8 mouse cellular contexts compared by ENCODE assay signal in genomic region chr5:108367871-108368332, GRCm38 (mm10). TPM values are rescaled to one million over a fixed set of nuclear protein-coding genes. Genes with fewer than 3 reads are reported as not detected.
DNase-seq lines count a peak whose midpoint lies in the region; ATAC-seq lines count a peak whose summit lies in the region.

Gene Gm42517, minus strand, starts transcription at chr5:108367922.

- H3K36me3 ChIP-seq in heart, embryonic 15.5 days, result no peaks in the 10 kb centered on the region
- H3K36me3 ChIP-seq in limb, embryonic 11.5 days (ENCODE audit: control insufficient read depth, insufficient read depth, low read length), result no peaks in the 10 kb centered on the region
- H3K36me3 ChIP-seq in neural tube, embryonic 15.5 days, result no peaks in the 10 kb centered on the region

- peak within 1 kb of the TSS; percentile 60 for H3K4me3 ChIP-seq in heart, embryonic 15.5 days
- H3K4me3 ChIP-seq in limb, embryonic 11.5 days (ENCODE audit: low read depth, low read length), result peak within 1 kb of the TSS; percentile 41
- peak within 1 kb of the TSS; percentile 77 for H3K4me3 ChIP-seq in neural tube, embryonic 15.5 days (replicated peaks)

- H3K27ac ChIP-seq in heart, embryonic 15.5 days, result no peak within 1 kb of the TSS
- no peak within 1 kb of the TSS for H3K27ac ChIP-seq in limb, embryonic 11.5 days (replicated peaks; ENCODE audit: low read depth, low read length)
- H3K27ac ChIP-seq in neural tube, embryonic 15.5 days (replicated peaks), result no peak within 1 kb of the TSS; the same call in 1 of the 2 replicates

- H3K27me3 ChIP-seq in heart, embryonic 15.5 days, result peaks cover 95% of the 10 kb centered on the region
- peaks cover 80% of the 10 kb centered on the region for H3K27me3 ChIP-seq in limb, embryonic 11.5 days (ENCODE audit: control insufficient read depth, insufficient read depth, low read length)
- H3K27me3 ChIP-seq in neural tube, embryonic 15.5 days (replicated peaks), result peaks cover 85% of the 10 kb centered on the region

- peak within 1 kb of the TSS; percentile 53 for H3K9ac ChIP-seq in heart, embryonic 15.5 days
- peak within 1 kb of the TSS; percentile 43 for H3K9ac ChIP-seq in limb, embryonic 11.5 days (ENCODE audit: low read length)
- H3K9ac ChIP-seq in neural tube, embryonic 15.5 days (replicated peaks), result peak within 1 kb of the TSS; percentile 71

- peak; percentile 8 for DNase-seq in gastrocnemius, postnatal 14 days
- DNase-seq in gastrocnemius, adult 18-20 months (ENCODE audit: low spot score), result no peak
- DNase-seq in 416B (ENCODE audit: low read depth), result peak; percentile 79
- peak; percentile 58 for DNase-seq in cerebellum, adult 9-11 months
- peak; percentile 47 for DNase-seq in limb, embryonic 11.5 days (ENCODE audit: low spot score)
- no peak for DNase-seq in urinary bladder, postnatal 10 days (ENCODE audit: low spot score)

- no peaks in the 10 kb centered on the region for H3K9me3 ChIP-seq in heart, embryonic 15.5 days (replicated peaks)
- no peaks in the 10 kb centered on the region for H3K9me3 ChIP-seq in limb, embryonic 11.5 days (ENCODE audit: control insufficient read depth, low read length)
- H3K9me3 ChIP-seq in neural tube, embryonic 15.5 days (replicated peaks), result no peaks in the 10 kb centered on the region

- intact Hi-C loops in gastrocnemius, postnatal 14 days (cut with DNase I; ENCODE audit: low total_unique reads), result loop anchor here (10.0 kb wide), 1 partner anchor 277 kb away; no protein-coding TSS in a partner anchor

- WGBS in heart, embryonic 15.5 days, result under 1% methylated on average over 24 of the region's 36 CpGs
- WGBS in limb, embryonic 11.5 days, result 2% methylated on average over 28 of the region's 36 CpGs
- WGBS in neural tube, embryonic 15.5 days, result 1% methylated on average over 24 of the region's 36 CpGs

- H3K4me2 ChIP-seq in heart, embryonic 15.5 days, result peak within 1 kb of the TSS; percentile 99
- peak within 1 kb of the TSS; percentile 86 for H3K4me2 ChIP-seq in limb, embryonic 11.5 days (ENCODE audit: low read depth, severe bottlenecking)
- peak within 1 kb of the TSS; percentile 95 for H3K4me2 ChIP-seq in neural tube, embryonic 15.5 days

- peaks cover 35% of the 10 kb centered on the region for H3K4me1 ChIP-seq in heart, embryonic 15.5 days (replicated peaks)
- H3K4me1 ChIP-seq in limb, embryonic 11.5 days (ENCODE audit: control insufficient read depth, insufficient read depth, low read length), result peaks cover 18% of the 10 kb centered on the region
- peaks cover 46% of the 10 kb centered on the region for H3K4me1 ChIP-seq in neural tube, embryonic 15.5 days

- ATAC-seq in heart, embryonic 15.5 days (replicated peaks; ENCODE audit: insufficient number of reproducible peaks, insufficient read depth, low FRiP score, low read depth), result no peak
- ATAC-seq in limb, embryonic 11.5 days (ENCODE audit: insufficient number of reproducible peaks, low FRiP score, low TSS enrichment, low read depth), result no peak; the same call in 1 of the 2 replicates
- ATAC-seq in neural tube, embryonic 15.5 days (ENCODE audit: low FRiP score), result peak; percentile 52

RNA-seq across cellular contexts. Expression of gene Gm42517, which starts in this region (rescaled TPM):
- total RNA-seq in gastrocnemius, postnatal 14 days (2021), result under 1 TPM in 1 of 2 experiments, not detected in 1; 0.27 TPM
- under 1 TPM; 0.32 to 0.36 TPM for total RNA-seq in gastrocnemius, adult 18-20 months (2021)
- not detected in 2 replicates for polyA plus RNA-seq in heart, embryonic 15.5 days (2015; fragmentation: Nextera tagmentation; extraction: Ambion mirVana)
- polyA plus RNA-seq in limb, embryonic 11.5 days (2014; fragmentation: Nextera tagmentation; extraction: Ambion mirVana), result not detected in 2 replicates
- polyA plus RNA-seq in neural tube, embryonic 15.5 days (2015; fragmentation: Nextera tagmentation; extraction: Ambion mirVana), result 2.4 and 3.0 TPM in 2 replicates

Comparison
In these comparisons a context has a peak if more than half of its experiments do, and no peak if none do; other contexts are left out.
1. Peak in DNase-seq in gastrocnemius, postnatal 14 days; RNA of the gene not detected or under 1 TPM.
2. Peak in DNase-seq, H3K4me3 ChIP-seq, H3K9ac ChIP-seq and H3K4me2 ChIP-seq in limb, embryonic 11.5 days; RNA of the gene not detected or under 1 TPM.
3. DNase-seq: peak in 416B (single experiment) and cerebellum, adult 9-11 months (single experiment); none in gastrocnemius, adult 18-20 months (single experiment) and urinary bladder, postnatal 10 days (single experiment).
4. Peak in every context shown above with its lines, with median percentiles within 50 percentile points of each other: H3K4me2 ChIP-seq, H3K4me3 ChIP-seq and H3K9ac ChIP-seq.